Mouse (Mus musculus) MEL-GATA-1-ER (cell line): ENCODE measurements around the gene Olfr512.

Source experiments
- DNase-seq: peaks from one replicate; pipeline ENCODE4 v3.0.0-alpha.2; 2012; ENCODE audit warnings: low read depth; ENCODE audit errors: extremely low read depth

The Olfr512 gene

DNA sequence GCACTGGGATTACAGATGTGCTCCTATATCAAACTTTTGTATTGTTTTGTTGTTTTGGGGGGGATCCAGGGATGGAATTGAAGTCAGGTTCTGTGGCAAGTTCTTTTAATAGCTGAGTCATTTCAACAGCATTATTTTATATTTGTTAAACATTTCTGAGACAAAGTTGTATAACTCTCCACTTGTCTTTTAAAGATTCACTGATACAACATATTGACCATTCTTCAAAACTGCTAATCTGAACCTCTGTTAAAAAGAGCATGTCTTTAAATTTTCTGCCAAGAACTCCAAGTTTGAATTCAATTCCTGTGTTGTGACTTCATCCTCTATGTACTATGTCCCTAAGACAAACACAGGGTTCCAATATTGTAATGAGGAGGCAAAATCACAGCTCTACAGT lies at the start of gene Olfr512:
Gene Olfr512, plus strand, starts transcription at position 301 of the 400 bp plus-strand sequence.
- no peak for DNase-seq

DNA sequence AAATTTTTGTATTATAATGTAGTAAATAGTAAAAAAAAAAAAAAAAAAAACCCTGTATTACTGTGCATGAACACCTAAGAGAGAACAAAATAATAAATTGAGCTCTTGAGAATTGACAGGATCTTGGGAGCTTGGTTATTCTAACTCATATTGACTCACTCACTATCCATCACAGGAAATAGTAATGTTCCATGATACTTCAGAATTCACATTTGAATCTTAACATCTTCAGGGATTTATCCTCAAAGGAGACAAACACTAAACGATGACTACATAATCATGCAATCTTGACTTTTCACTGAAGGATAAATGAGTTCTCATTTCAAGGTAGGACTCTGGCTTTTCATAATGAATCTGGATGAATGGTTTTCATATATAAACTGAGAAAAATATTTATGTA lies 47.0 kb upstream of the Olfr512 start, which contains the start of gene Olfr510:
Gene Olfr510, plus strand, starts transcription at position 301 of the 400 bp plus-strand sequence.
- no peak for DNase-seq

DNA sequence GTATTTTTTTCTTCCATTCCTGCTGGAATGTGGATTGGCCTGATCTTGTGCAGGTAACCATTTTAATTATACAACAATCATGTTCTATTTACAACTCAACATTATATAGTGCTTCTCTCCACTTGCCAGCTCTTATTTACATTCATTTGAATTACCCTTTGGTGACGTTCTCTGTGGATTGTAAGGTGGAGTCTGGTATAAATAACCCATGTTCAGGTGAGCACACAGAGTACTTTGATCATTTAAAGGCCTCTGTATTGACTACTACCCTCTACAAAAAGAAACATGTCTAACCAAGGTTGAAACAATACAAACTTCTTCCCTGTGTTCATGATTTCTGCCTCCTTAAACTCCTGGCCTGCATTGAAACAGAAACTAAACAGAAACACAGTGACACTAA lies 42.1 kb upstream of the Olfr512 start:
- DNase-seq = no peak

DNA sequence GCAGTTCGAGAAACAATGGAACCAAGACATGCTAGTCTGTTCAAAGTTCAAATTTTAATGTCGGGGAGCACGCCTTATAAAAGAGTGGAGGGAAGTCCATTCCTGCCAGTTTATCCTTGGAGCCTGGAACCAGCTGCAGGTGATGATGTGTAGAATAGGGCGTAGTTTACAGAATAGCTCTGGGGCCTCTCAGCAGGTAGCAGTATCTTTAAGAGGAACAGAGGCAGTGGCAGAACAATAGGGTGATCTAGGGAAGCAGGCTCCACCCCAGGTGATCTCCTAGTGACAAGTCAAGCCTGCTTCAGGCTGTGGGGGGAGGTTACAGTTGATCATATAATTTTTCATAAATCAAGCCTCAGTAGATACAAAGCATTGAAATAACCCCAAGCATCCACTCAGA lies 34.2 kb upstream of the Olfr512 start:
- no peak for DNase-seq

DNA sequence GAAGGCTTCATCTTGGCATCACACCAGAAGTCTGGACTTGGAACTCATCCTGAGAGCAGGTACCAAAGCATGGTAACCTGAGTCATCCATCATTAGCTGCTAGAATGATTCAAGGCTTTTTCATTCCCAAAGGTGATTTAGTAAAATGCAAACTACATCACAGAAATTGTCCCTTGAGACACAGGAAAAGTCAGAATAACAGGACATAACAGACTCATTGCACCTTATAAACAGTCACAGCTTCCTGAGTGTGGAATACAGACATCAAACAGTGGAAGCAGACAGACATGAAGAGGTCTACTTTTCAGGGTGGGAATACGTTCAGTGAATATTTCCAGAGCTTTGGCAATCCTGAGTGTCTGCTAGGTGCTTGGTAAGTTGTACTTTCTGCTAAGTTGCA lies 37.6 kb downstream of the Olfr512 start, which contains the start of gene Olfr513:
Gene Olfr513, plus strand, starts transcription at position 301 of the 400 bp plus-strand sequence.
- no peak for DNase-seq

DNA sequence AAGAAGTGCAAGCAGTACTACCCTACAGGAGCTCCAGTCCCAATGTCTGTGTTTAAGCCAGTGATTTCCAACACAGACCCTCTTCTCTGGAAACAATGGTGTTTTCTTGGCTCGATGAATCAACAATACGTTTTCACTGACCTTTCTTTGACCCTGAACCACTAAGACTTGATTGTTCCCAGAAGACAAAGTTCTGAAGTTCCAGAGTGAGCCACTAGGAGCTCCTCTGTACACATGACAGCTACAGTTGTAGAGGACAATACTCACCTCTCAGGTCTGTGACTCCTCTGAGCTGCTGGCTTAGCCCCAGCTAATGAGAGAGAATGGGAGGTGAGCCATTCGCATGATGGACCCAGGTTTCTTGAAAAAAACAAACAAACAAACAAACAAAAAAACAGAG lies 47.3 kb downstream of the Olfr512 start:
- no peak for DNase-seq
